Mouse (Mus musculus) Patski (cell line): ENCODE results near the gene Bcl2l15. TPM values are rescaled to one million over a fixed set of nuclear protein-coding genes. Genes with fewer than 3 reads are reported as not detected.
"Not testable (repeated sequence)": the region's sequence is repeated elsewhere in the genome, so short reads cannot be mapped to it uniquely, and the experiment has no call there.

Experiments
- ATAC-seq: fragments of 100-300 bp; one replicate; pipeline ENCODE4 v1.8.0; 2021
- CTCF ChIA-PET: fragments of 350-600 bp; sonication (Branson Sonifier 250); formaldehyde crosslinking; loops from one replicate; lab custom pipeline; 2022; ENCODE audit warnings: inconsistent platforms; lab: Charles Lee
- POLR2A ChIA-PET: fragments of 350-600 bp; sonication (Branson Sonifier 250); formaldehyde crosslinking; loops from one replicate; lab custom pipeline; 2022; ENCODE audit warnings: antibody characterized with exemption, inconsistent platforms; lab: Charles Lee
- DNase-seq: peaks from one replicate; pipeline ENCODE4 v3.0.0-alpha.2; 2011; ENCODE audit warnings: low read depth, low spot score
- H3K27me3 ChIP-seq: fragments of 371-371 bp; one replicate; pipeline ENCODE4 v1.5.1; 2021
- CTCF ChIP-seq: fragments of 100-300 bp; IDR thresholded peaks from one replicate; pipeline ENCODE4 v1.5.1; 2021
- in situ Hi-C: fragments of 300-500 bp; cut with MboI; formaldehyde crosslinking; loops from 3 replicates; pipeline ENCODE4 v1.11.1; 2018; ENCODE audit warnings: low pct_unique_long_range_greater_than_20kb, mixed read lengths
- polyA plus RNA-seq: library from polyadenylated mRNA; unstranded; gene quantifications from one replicate; pipeline ENCODE4 v1.2.3, GENCODE M21; 2021

Bcl2l15 gene
- polyA plus RNA-seq: 0.35 TPM

- CTCF ChIA-PET: interaction anchor here (0.7 to 2.5 kb wide), 3 partner anchors 10 to 20 kb away, joined by 3 to 6 read pairs (median 4); no protein-coding TSS in a partner anchor
- POLR2A ChIA-PET: no interaction called here
- in situ Hi-C loops: no loop called here
These were observed at the start of gene Bcl2l15 for GRCm38 (mm10) chr3:103832426-103832825. Gene Bcl2l15, plus strand, starts transcription at chr3:103832601.

DNA sequence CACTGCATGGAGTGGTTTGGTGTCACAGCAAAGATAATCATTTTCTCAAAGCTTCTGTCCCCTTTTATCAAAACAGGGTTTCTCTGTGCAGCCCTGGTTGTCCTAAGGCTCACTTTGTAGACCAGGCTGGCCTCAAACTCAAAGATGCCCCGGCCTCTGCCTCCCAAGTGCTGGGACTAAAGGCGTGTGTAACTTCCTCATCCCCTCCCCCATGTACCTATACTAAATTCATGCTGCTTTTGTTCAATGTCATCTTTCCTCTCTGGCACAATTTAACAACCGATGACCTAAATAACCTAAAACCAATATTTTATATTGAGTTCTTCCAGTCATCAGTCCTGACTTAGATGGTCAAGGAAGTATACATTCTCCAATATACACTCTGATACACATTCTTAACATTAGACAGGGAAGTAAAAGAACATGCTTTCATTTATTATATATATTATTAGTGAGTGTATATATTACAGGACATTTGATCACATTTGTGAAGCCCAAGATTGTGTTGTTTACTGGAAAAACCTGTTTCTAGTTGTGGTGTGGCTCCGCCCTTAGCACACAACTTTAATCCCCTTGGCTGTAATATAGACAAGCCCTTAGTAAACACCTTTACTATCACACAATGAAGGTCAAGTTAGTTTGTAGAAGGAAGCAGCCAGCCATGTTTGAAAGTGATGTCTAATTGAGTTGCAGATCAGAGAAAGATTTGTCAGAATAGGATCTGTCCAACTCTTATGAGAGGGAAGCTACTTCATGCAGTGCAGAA is 49.4 kb upstream of the Bcl2l15 start:
- no peaks in the 10 kb centered on the region for H3K27me3 ChIP-seq
- POLR2A ChIA-PET: interaction anchor here (0.9 to 1.0 kb wide), 3 partner anchors 8 to 10 kb away, joined by 3 read pairs; no protein-coding TSS in a partner anchor
- CTCF ChIA-PET: interaction anchor here (1.1 to 1.9 kb wide), 4 partner anchors 9 to 30 kb away, joined by 4 to 12 read pairs (median 4); no protein-coding TSS in a partner anchor
- ATAC-seq (no peak), DNase-seq (no peak)
- in situ Hi-C loops: no loop called here
- TF ChIP-seq CTCF: no peak

More at GRCm38 (mm10) chr3:103832426-103832825, at the start of gene Bcl2l15:
- ATAC-seq (no peak), DNase-seq (no peak)
- TF ChIP-seq CTCF: no peak
- H3K27me3 ChIP-seq: no peaks in the 10 kb centered on the region

- POLR2A ChIA-PET: interaction anchor here (1.1 kb wide), 1 partner anchor 16 kb away, joined by 4 read pairs; no protein-coding TSS in a partner anchor
- ATAC-seq (no peak), DNase-seq (no peak)
- no peaks in the 10 kb centered on the region for H3K27me3 ChIP-seq
- in situ Hi-C loops: no loop called here
- no peak for TF ChIP-seq CTCF
- CTCF ChIA-PET: interaction anchor here (0.8 to 1.6 kb wide), 4 partner anchors 9 to 16 kb away, joined by 3 to 4 read pairs (median 4); no protein-coding TSS in a partner anchor
These were observed 45.2 kb upstream of the Bcl2l15 start for GRCm38 (mm10) chr3:103787225-103787624.

DNA sequence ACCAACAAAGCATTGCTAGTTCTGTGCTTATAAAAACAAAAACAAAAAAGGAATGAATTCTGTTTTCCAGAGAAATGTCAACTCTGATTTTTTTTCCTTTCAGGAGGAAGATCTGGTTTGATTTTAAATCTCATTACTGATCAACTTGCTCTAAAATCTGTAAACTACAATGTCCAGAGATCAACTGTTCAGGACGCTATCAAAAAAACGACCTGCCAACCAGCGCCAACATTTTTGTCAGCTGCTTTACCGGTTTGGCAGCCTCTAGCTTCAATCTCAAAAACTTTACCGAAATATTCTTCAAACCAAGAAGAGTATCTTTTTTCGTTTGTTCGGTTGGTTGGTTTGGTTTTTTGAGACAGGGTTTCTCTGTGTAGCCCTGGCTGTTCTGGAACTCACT is 43.3 kb upstream of the Bcl2l15 start:
- POLR2A ChIA-PET: interaction anchor here (0.6 to 3.5 kb wide), 3 partner anchors 14 to 106 kb away, joined by 4 to 25 read pairs (median 6); no protein-coding TSS in a partner anchor

GRCm38 (mm10) chr3:103789891-103790345 is 42.5 kb upstream of the Bcl2l15 start:
- no peak for TF ChIP-seq CTCF
- POLR2A ChIA-PET: interaction anchor here (1.0 to 3.5 kb wide), 8 partner anchors 12 to 26 kb away, joined by 3 to 25 read pairs (median 4); partner anchors contain the start of genes Ap4b1, Dclre1b and Gm43064
- in situ Hi-C loops: no loop called here
- DNase-seq (no peak), ATAC-seq (peak; percentile 48)
- CTCF ChIA-PET: interaction anchor here (2.0 to 2.4 kb wide), 3 partner anchors 11 to 115 kb away, joined by 4 to 9 read pairs (median 8); no protein-coding TSS in a partner anchor
- no peaks in the 10 kb centered on the region for H3K27me3 ChIP-seq

More for the DNA sequence above, 43.3 kb upstream of the Bcl2l15 start:
- DNase-seq (no peak), ATAC-seq (no peak)
- in situ Hi-C loops: no loop called here
- CTCF ChIA-PET: interaction anchor here (1.0 to 2.4 kb wide), 5 partner anchors 10 to 362 kb away, joined by 3 to 9 read pairs (median 4); no protein-coding TSS in a partner anchor
- no peaks in the 10 kb centered on the region for H3K27me3 ChIP-seq
- no peak for TF ChIP-seq CTCF

- DNase-seq: no peak
- CTCF ChIA-PET: interaction anchor here (2.0 to 2.4 kb wide), 3 partner anchors 12 to 115 kb away, joined by 4 to 9 read pairs (median 8); no protein-coding TSS in a partner anchor
These were observed 41.9 kb upstream of the Bcl2l15 start for GRCm38 (mm10) chr3:103790346-103791145.

DNA sequence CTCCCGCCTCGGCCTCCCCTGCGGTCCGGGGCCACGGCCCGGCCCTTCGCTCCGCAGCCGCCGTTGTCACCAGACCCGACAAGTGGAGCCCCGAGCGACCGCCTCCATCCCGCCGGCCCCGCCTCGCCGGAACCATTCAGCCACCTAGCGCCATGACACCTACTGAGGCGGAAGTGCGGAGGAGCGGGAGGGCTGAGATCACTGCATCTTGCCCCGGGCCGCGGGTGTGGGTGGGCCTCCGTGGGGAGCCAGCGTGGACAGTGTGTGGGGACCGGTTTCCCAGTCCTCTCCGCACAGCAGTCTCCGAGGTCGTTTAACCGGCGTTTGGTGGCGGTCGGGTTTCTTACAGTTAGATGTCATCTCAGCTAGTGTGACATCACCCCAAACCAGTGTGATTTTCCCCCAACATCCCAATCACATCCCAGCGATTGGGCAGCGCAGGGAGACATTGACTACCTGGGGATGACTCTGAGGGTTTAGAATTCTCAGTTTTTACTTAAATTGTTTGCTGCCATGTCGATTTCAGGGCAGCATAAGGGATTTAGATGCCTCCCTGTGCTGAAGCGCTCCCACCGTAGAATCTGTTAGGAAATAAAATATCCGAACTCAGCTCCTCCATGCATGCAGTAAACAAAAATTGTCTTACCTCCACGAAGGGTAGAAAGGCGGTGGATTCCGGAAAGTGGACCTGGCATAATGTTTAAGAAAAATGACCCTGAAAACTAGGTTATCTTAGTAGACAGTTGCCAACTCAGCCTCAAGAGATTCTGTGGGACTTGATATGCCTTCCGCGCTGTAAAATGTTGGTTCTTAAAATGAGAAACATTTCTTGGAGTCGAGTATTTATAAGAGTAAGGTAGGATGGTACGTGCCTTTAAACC is 40.9 kb upstream of the Bcl2l15 start, which contains the start of gene Hipk1:
TSS of gene Hipk1 (minus strand) at position 334 of the 881 bp plus-strand sequence.
- TF ChIP-seq CTCF: no peak
- ATAC-seq (peak; percentile 88), DNase-seq (no peak)
- no peaks in the 10 kb centered on the region for H3K27me3 ChIP-seq
- ChIA-PET POLR2A (interaction anchor here (1.0 to 3.5 kb wide), 5 partner anchors 12 to 28 kb away, joined by 4 to 25 read pairs (median 5); partner anchors contain the start of genes Ap4b1, Dclre1b and Gm43064), CTCF (interaction anchor here (2.4 kb wide), 1 partner anchor 18 kb away, joined by 8 read pairs; no protein-coding TSS in a partner anchor)
- in situ Hi-C loops: no loop called here

More at GRCm38 (mm10) chr3:103790346-103791145, 41.9 kb upstream of the Bcl2l15 start:
- ATAC-seq: peak; percentile 36
- TF ChIP-seq CTCF: peak; percentile 13
- POLR2A ChIA-PET: interaction anchor here (1.0 to 3.5 kb wide), 7 partner anchors 12 to 27 kb away, joined by 3 to 25 read pairs (median 5); partner anchors contain the start of genes Ap4b1, Dclre1b and Gm43064
- H3K27me3 ChIP-seq: no peaks in the 10 kb centered on the region
- in situ Hi-C loops: no loop called here

GRCm38 (mm10) chr3:103792111-103792406 is 40.3 kb upstream of the Bcl2l15 start:
- ATAC-seq: not testable (repeated sequence)

DNA sequence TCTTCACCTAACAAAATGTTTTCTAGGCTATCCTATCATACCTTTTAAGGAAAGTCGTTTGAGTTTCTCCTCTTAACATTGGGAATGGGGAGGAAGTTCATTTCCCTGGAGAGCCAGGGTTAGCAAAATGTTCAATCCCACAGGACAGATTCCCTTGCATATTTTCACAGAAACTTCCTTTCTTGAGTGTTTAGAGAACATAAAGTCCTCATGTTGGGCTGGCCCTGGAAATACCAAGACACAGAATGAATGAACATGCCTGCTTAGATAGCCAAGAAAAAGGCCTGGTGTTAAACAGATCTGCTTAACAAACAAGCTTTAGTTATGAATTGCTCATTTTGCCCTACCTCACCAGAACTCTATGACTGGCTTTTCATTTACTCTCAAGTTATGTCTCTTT is 39.8 kb upstream of the Bcl2l15 start:
- in situ Hi-C loops: no loop called here
- CTCF ChIA-PET: interaction anchor here (1.3 kb wide), 1 partner anchor 9 kb away, joined by 3 read pairs; no protein-coding TSS in a partner anchor
- H3K27me3 ChIP-seq: no peaks in the 10 kb centered on the region
- DNase-seq (no peak), ATAC-seq (no peak)
- TF ChIP-seq CTCF: no peak
- POLR2A ChIA-PET: no interaction called here

More at GRCm38 (mm10) chr3:103792111-103792406, 40.3 kb upstream of the Bcl2l15 start:
- CTCF ChIA-PET, in situ Hi-C loops, DNase-seq, H3K27me3 ChIP-seq: not testable (repeated sequence)
- POLR2A ChIA-PET: interaction anchor here (3.5 kb wide), 1 partner anchor 11 kb away, joined by 25 read pairs; no protein-coding TSS in a partner anchor
